Mouse (Mus musculus): ENCODE data around the gene Ndufb7.

The Ndufb7 gene

GRCm38 (mm10) chr8:83607661-83608397, 41.4 kb downstream of the Ndufb7 start, which contains the start of the genes Tecr and Dnajb1:
TSS of gene Tecr (minus strand) at chr8:83607971.
TSS of gene Dnajb1 (plus strand) at chr8:83608193.
- DNase-seq (ENCODE audit: low spot score) = peak; percentile 100

- peak; percentile 81 for DNase-seq (ENCODE audit: low spot score)
These were observed 41.9 kb downstream of the Ndufb7 start for GRCm38 (mm10) chr8:83608398-83608829.

GRCm38 (mm10) chr8:83609086-83609485, 42.6 kb downstream of the Ndufb7 start:
- DNase-seq (ENCODE audit: low spot score) = no peak

- DNase-seq (ENCODE audit: low spot score) = no peak
These were observed 43.2 kb downstream of the Ndufb7 start for GRCm38 (mm10) chr8:83609547-83610180.

- DNase-seq (ENCODE audit: low spot score) = no peak
These were observed 45.5 kb downstream of the Ndufb7 start for GRCm38 (mm10) chr8:83611921-83612320.

GRCm38 (mm10) chr8:83613695-83614094, 47.2 kb downstream of the Ndufb7 start:
- no peak for DNase-seq (ENCODE audit: low spot score)

- no peak for DNase-seq (ENCODE audit: low spot score)
These were observed 50.2 kb downstream of the Ndufb7 start for GRCm38 (mm10) chr8:83616625-83617024.

- no peak for DNase-seq (ENCODE audit: low spot score)
These were observed 50.6 kb downstream of the Ndufb7 start for GRCm38 (mm10) chr8:83617111-83617510.

- no peak for DNase-seq (ENCODE audit: low spot score)
These were observed 52.1 kb downstream of the Ndufb7 start for GRCm38 (mm10) chr8:83618566-83618965.

- DNase-seq (ENCODE audit: low spot score) = no peak
These were observed 53.3 kb downstream of the Ndufb7 start for GRCm38 (mm10) chr8:83619568-83620285.

Measured in spleen, adult 12 weeks (tissue).